Mouse (Mus musculus) liver, embryonic 18 days (tissue): ENCODE results near the gene Vmn2r26. TPM values are rescaled to one million over a fixed set of nuclear protein-coding genes. Genes with fewer than 3 reads are reported as not detected.

ENCODE experiments used
- polyA plus RNA-seq: library from polyadenylated mRNA; depleted of rRNA; stranded (reverse); fragments of >200 nt; gene quantifications from 2 replicates; pipeline ENCODE4 v1.2.3, GENCODE M21; 2012; rRNA removed

Vmn2r26 gene
- polyA plus RNA-seq = not detected in 2 replicates

GRCm38 (mm10) chr6:124024268-124024667 is at the start of gene Vmn2r26:
TSS of gene Vmn2r26 (plus strand) at chr6:124024568.

Other genes starting within 250 kb of the Vmn2r26 start
- not detected in 2 replicates for gene Vmn2r24, start 245.7 kb upstream of the Vmn2r26 start, polyA plus RNA-seq
- not detected in 2 replicates for gene Vmn2r25, start 171.1 kb upstream of the Vmn2r26 start, polyA plus RNA-seq
- not detected in 2 replicates for gene Vmn2r27, start 207.3 kb downstream of the Vmn2r26 start, polyA plus RNA-seq